Mouse (Mus musculus) right cerebral cortex, postnatal 36 days (tissue): Measurements from ENCODE around the gene Qpct.

ENCODE experiments used
- DNase-seq, 2 experiments: peaks; one replicate each; pipeline ENCODE4 v3.0.0; 2022; ENCODE audit warnings: low spot score in 2 of 2, mixed read lengths in 1 of 2

Gene Qpct

GRCm38 (mm10) chr17:79051606-79052005 lies at the start of gene Qpct:
Gene Qpct, plus strand, starts transcription at chr17:79051906.
- no peak for DNase-seq

GRCm38 (mm10) chr17:79013625-79014024 lies 38.1 kb upstream of the Qpct start:
- DNase-seq: no peak

GRCm38 (mm10) chr17:79014911-79015685 lies 36.6 kb upstream of the Qpct start:
- no peak for DNase-seq

- no peak for DNase-seq
Observed at GRCm38 (mm10) chr17:79015831-79016230, 35.9 kb upstream of the Qpct start.

DNA sequence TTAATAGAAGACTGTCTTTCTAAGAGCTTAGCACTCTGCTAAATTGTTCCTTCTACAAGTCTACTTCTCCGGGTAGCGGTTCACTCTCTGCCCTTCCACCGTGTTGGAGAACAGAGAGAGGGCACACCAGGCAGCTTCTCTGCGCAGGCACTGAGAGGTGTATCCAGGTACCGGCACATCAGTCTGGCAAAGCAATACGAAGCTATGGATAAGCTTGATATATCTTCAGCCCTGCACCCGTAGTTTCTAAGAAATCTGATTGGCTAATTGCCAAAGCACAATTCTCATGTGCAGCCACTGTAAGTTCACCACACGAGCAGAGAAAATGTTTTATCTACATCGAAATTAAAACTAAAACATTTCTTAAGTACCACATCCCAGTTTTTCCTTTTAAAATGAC lies 33.3 kb upstream of the Qpct start:
- no peak for DNase-seq

- no peak for DNase-seq
Observed at GRCm38 (mm10) chr17:79019726-79020207, 31.9 kb upstream of the Qpct start.

DNA sequence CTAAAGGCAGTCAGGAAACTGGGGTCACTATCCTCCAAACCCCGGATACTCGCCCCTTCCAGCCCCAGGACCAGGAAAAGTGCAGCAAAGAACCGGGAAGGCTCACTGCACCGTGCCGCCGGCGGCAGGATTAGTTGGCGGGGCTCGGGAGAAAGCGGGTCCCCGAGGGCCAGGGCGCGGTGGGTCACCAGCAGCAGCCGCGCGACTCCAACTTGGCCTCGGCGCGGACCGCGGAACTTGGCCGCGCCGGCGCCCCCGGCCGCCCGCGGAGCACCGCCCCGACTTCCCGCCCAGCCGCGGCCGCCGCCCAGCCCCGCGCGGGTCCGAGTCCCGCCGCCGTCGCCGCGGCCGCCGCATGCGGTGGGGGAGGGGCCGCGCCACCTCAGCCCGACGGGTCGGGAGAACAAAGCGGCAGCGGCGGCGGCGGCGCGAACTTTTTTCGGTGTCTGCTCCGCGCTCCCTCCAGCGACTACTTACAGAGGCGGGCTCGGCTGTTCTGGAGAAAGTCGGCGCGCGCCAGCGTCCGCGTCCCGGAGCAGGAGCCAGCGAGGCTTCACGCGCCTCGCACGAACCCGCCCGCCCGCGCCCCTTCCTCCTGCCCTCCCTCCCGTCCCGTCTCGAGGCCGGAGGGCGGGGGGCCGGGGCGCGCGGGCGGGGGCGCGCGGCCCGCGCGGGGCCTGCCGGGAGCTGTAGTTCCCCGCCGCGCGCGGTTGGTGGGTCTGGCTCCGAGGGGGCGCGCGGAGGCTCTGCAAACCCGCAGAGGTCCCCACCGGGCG lies 31.3 kb upstream of the Qpct start, which contains the start of gene Prkd3:
Gene Prkd3, minus strand, starts transcription at position 609 of the 776 bp plus-strand sequence.
- DNase-seq: peak; percentile 13 to 19

DNA sequence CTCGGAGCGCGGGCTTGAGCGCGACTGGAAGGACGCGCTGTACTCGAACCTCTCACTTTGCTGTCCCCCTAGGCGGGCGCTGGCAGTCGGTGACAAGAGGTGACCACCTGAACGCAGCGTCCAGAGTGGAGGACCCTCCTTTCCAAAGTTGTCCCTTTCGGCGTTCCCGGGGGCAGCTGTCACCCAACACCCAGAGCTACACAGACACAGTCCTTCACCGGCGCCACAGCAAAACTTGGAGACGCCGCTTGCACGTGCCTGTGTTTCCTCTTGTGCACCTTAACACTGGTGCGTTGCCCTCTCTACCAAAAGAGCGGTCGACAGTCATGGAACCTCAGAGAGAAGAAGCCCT lies 30.7 kb upstream of the Qpct start:
- DNase-seq: no peak

- DNase-seq: no peak
Observed at GRCm38 (mm10) chr17:79022746-79023145, 29.0 kb upstream of the Qpct start.

GRCm38 (mm10) chr17:79024544-79024943 lies 27.2 kb upstream of the Qpct start:
- no peak for DNase-seq

- no peak for DNase-seq
Observed at GRCm38 (mm10) chr17:79029226-79029625, 22.5 kb upstream of the Qpct start.

- DNase-seq: no peak
Observed at GRCm38 (mm10) chr17:79031569-79031968, 20.1 kb upstream of the Qpct start.

GRCm38 (mm10) chr17:79032782-79033181 lies 18.9 kb upstream of the Qpct start:
- no peak for DNase-seq

DNA sequence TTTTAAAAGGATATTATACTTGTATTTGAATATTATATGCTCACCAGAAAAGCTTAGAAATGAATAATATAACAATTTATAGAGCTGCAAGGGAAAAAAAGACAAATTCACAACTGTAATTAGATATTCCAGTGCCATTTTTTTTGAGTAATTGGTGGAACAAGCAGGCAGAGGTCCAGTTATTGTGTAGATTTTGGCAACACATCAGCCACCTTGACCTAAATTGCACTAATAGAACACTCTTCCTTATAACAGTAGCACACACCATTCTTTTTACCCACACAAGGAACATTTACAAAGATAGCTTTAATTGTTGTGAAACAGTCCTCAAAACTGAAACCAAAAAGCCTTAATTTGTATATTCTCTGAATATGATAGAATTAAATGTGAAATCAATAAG lies 12.0 kb upstream of the Qpct start:
- no peak for DNase-seq

GRCm38 (mm10) chr17:79043705-79044104 lies 8.0 kb upstream of the Qpct start:
- no peak for DNase-seq

- peak; percentile 48 to 51 for DNase-seq
Observed at GRCm38 (mm10) chr17:79052088-79052812, 544 bp downstream of the Qpct start.

DNA sequence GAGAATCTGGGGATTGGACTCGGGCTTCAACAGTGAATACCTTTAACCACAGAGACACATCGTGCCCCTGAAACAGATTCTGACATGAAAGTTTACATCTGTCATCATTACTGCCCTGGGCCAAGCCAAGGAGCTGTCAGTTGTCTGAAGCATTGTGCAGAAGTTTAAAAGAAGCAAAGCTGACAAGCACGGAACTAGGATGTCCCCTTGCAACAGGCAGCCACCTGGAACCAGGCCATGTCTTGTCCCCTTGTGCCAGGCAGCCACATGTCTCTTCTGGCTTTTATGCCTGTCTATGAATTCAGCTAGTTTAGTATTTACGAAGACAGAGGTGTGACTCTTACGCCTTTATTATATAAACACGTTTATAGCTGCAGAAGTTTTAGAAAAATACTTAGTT lies 6.6 kb downstream of the Qpct start:
- DNase-seq: no peak

GRCm38 (mm10) chr17:79060221-79060620 lies 8.5 kb downstream of the Qpct start:
- DNase-seq: no peak

DNA sequence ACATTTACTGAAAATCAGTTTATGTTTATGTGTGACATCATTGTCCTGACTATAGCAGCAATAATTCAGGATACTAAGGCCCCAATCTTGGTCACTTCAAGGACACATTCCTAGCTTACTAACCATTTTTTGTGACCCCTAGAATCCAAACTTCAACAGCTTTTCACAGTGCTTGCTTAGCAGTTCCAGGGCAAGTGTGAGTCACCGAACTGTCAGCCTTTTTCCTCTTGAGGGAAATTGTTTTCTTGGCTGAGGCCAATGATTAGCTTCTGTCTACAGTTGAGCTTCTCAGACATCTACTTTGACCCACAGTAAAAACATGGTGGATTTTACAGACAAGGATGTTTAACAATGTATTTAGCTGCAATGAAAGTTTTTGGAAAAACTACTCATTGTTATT lies 12.5 kb downstream of the Qpct start:
- no peak for DNase-seq

GRCm38 (mm10) chr17:79068581-79068980 lies 16.9 kb downstream of the Qpct start:
- no peak for DNase-seq

GRCm38 (mm10) chr17:79069019-79069418 lies 17.3 kb downstream of the Qpct start:
- DNase-seq: no peak

DNA sequence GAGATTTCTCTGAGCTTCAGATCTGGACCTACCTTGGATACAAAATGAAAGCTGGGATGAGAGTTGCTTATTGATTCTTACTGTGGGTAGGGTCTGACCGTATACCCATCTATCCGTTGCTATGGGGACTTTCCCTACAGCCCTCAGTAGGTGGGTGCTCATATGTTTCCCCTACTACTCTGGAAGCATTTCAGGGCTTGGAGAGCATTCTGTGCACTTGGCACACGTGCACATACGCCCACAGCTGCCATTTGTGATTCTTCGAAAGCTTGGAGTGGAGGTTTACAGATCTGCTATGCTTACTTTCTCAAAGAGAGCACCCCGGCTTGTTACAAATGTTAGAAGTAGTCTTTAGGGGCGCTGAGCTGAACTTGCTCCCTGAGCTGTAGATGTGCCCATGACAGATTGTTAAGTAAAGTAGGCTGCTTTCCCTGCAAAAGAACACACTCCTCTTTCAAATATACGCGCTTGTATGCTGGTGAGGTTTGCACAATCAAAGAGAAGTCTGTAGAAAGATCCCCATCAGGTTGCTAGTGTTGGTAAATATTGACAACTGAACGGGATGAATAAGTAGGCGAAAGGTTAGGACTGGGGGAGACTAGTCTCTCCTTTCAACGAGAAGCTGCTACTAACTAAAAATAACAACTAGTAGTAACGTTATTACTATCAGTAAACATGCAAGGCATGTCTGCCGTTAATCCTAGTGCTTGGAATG lies 18.2 kb downstream of the Qpct start:
- peak; percentile 22 to 36 for DNase-seq
